Mouse (Mus musculus) limb, embryonic 15.5 days (tissue): ENCODE measurements around the gene Rasgrf2. TPM values are rescaled to one million over a fixed set of nuclear protein-coding genes. Genes with fewer than 3 reads are reported as not detected.

Experiments
- ATAC-seq: fragments of 200-750 bp; cut with Nextera tagmentation; 2 replicates; pipeline ENCODE4 v1.8.0; 2017; ENCODE audit warnings: low read depth, moderate TSS enrichment; ENCODE audit not compliant: insufficient number of reproducible peaks, low FRiP score, low TSS enrichment
- H3K27ac ChIP-seq: fragments of 300-500 bp; sonication (generic); 2 replicates; pipeline ENCODE4 v1.5.1; 2015; ENCODE audit warnings: moderate library complexity, mild to moderate bottlenecking, inconsistent platforms
- H3K27me3 ChIP-seq: fragments of 300-500 bp; sonication (generic); 2 replicates; pipeline ENCODE4 v1.6.1; 2015; ENCODE audit warnings: inconsistent platforms
- H3K36me3 ChIP-seq: fragments of 300-500 bp; sonication (generic); 2 replicates; pipeline ENCODE4 v1.6.1; 2015; ENCODE audit warnings: inconsistent platforms
- H3K4me1 ChIP-seq: fragments of 300-500 bp; sonication (generic); 2 replicates; pipeline ENCODE4 v1.6.1; 2015; ENCODE audit warnings: inconsistent platforms
- H3K4me2 ChIP-seq: fragments of 300-500 bp; sonication (generic); 2 replicates; pipeline ENCODE4 v1.6.1; 2015; ENCODE audit warnings: mild to moderate bottlenecking, inconsistent platforms
- H3K4me3 ChIP-seq: fragments of 300-500 bp; sonication (generic); 2 replicates; pipeline ENCODE4 v1.5.1; 2015; ENCODE audit warnings: mild to moderate bottlenecking, inconsistent platforms
- H3K9ac ChIP-seq: fragments of 300-500 bp; sonication (generic); 2 replicates; pipeline ENCODE4 v1.6.1; 2015; ENCODE audit warnings: inconsistent platforms
- H3K9me3 ChIP-seq: fragments of 300-500 bp; sonication (generic); 2 replicates; pipeline ENCODE4 v1.6.1; 2016; ENCODE audit warnings: inconsistent platforms
- WGBS: fragments of 180-500 bp; shearing (Covaris S2); methylation state at CpG from one replicate; pipeline ENCODE4 v1.1.7; 2015; 5-methylcytosine and 5-hydroxymethylcytosine counted together
- polyA plus RNA-seq: library from polyadenylated mRNA; unstranded; fragments of >200 nt; fragmentation: Nextera tagmentation; extraction: Ambion mirVana; gene quantifications from 2 replicates; pipeline ENCODE4 v1.2.1, GENCODE M21; 2015

Gene Rasgrf2
- polyA plus RNA-seq, 1 experiment from 2014 or later: 0.24 TPM

DNA sequence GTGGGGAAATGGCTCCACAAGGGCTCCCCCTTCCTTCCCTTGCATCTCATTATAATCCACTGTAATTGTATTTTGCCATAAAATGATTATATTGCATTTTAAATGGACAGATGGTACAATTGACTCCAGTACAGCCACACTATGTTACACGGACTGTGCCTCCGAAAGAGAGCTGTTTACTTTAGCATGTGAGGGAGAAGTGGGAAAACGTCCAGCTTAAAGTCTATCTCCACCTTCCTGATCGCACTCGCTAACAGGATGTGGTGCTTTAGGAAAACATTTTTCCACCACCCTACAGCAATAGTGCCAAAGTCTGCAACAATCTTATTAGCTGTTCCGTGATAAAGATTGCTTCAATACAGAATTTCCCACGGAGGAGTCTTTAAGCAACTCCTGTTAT, 27.2 kb downstream of the Rasgrf2 start:
- no peaks in the 10 kb centered on the region for H3K36me3 ChIP-seq
- no peak overlapping the region for H3K4me2 ChIP-seq
- no peaks in the 10 kb centered on the region for H3K9me3 ChIP-seq
- WGBS: 50% methylated on average over 7 of the region's 7 CpGs
- H3K4me1 ChIP-seq: no peaks in the 10 kb centered on the region
- no peak overlapping the region for H3K27ac ChIP-seq
- H3K4me3 ChIP-seq: no peak overlapping the region
- no peaks in the 10 kb centered on the region for H3K27me3 ChIP-seq
- ATAC-seq: no peak
- H3K9ac ChIP-seq: no peak overlapping the region

DNA sequence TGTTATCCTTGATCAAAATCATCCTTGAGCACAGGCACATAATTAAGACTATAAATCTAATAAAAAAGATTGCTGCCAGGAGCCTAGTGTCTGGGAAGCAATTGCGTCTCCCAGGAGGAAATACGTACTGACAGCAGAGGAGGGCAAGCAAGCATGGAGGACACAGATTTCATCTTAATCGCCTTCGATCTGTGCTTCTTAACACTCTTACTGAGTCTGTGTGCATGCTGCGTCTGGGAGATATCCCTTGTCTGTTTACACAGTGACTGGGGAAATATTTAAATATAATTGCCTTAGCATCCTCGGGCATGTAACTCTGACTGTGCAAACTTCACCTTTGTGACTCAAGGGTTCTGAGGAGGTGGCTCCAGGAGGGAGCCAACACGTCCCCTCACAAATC, 33.0 kb downstream of the Rasgrf2 start:
- Histone ChIP-seq H3K9me3 (no peaks in the 10 kb centered on the region), H3K27me3 (no peaks in the 10 kb centered on the region), H3K4me1 (no peaks in the 10 kb centered on the region), H3K27ac (no peak overlapping the region), H3K4me2 (no peak overlapping the region), H3K36me3 (no peaks in the 10 kb centered on the region), H3K4me3 (no peak overlapping the region), H3K9ac (no peak overlapping the region)
- ATAC-seq: no peak
- 67% methylated on average over 7 of the region's 7 CpGs for WGBS

DNA sequence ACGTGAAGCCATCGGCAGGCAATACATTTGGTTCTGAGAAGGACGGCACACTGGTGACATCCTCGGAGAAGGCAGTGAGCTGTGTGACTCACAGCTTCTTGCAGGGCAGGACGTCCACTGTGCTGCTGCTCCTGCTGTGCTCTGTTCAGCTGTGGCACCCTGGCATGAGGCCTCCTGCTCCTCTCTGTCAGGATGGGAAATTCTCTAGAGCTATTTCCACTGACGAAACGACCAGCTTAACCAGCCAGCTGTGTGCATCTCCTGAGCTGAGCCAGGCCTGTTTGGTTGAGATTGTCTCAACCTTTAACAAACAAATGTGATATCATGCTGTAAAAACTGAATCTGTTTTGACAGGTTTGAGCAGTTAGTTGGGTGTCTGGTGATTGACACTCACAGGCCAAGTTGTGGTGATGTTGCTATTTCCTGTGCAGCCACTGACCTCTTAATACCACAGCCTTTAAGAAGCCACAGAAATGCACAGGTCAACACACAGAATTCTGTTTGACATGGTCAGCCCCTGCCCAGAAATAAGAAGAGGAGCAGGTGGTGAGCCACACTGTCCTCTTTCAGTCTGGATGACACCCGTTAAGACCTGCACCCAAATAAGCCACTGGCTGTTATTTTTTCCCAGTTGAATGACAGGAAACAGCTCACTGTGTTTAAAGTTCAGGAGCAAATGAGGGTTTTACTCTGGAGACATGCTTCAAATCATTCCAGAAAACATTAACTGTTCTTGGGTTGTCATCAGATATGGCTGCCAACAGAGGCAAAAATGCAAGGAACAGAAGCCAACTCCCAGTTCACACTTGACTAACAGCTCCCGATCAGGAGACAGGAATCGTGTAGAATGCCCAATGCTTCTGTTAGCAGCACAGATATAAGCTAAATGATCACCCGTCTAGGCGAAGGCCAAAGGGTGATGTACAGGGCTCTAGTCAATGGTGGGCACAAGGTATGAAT, 36.0 kb downstream of the Rasgrf2 start:
- Histone ChIP-seq H3K4me3 (no peak overlapping the region), H3K9me3 (no peaks in the 10 kb centered on the region), H3K4me1 (no peaks in the 10 kb centered on the region), H3K27me3 (no peaks in the 10 kb centered on the region), H3K4me2 (no peak overlapping the region), H3K36me3 (no peaks in the 10 kb centered on the region), H3K27ac (no peak overlapping the region), H3K9ac (no peak overlapping the region)
- 64% methylated on average over 12 of the region's 12 CpGs for WGBS
- no peak for ATAC-seq

DNA sequence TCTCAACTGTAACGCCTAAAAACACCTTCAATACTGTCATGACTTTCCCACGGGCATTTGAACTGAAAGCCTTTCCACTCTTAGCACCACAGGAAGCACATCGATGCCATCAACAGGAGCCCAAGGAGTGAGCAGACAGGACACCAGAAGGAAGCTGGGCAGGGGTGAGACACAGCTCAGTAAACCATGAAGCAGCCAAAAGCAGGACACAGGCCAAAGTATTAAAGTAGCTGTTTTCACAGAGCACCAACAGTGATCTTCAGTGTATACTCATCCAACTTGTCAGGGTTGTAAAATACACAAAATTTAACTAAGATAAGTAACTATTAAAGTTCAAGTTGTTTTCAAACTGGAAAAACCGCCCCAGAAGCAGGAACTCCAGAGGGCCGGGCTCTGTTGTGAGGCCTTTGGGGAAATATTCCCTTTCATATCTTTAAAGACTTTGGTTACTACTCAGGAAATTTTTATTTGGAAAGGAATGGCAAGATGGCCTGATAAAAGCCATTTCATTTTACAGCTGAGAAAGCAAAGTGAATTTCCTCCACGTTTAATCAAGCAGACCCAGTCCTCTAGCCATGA, 37.7 kb downstream of the Rasgrf2 start:
- H3K4me3 ChIP-seq: no peak overlapping the region
- WGBS: 74% methylated on average over 6 of the region's 6 CpGs
- H3K4me2 ChIP-seq: no peak overlapping the region
- ATAC-seq: no peak
- no peaks in the 10 kb centered on the region for H3K4me1 ChIP-seq
- H3K36me3 ChIP-seq: no peaks in the 10 kb centered on the region
- no peaks in the 10 kb centered on the region for H3K9me3 ChIP-seq
- no peak overlapping the region for H3K9ac ChIP-seq
- no peaks in the 10 kb centered on the region for H3K27me3 ChIP-seq
- H3K27ac ChIP-seq: no peak overlapping the region

DNA sequence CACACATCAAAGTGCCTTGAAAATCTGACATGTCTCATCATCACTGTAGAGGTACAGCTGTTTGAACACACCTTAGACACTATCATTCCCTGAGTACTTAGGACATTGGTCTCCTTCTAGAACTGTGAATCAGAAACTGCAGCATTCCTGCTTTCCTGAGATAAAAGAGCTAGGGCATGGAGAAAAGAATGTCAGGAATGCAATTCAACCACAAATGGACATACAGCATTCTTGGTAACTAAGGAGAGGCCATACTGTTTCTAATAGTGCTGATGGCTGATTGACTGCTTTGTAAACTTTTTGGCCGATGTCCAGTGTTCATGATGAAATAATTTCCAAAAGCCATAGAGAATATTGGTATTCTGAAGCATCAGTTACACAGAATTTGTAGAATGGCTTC, 58.3 kb downstream of the Rasgrf2 start:
- Histone ChIP-seq H3K9me3 (no peaks in the 10 kb centered on the region), H3K4me2 (no peak overlapping the region), H3K4me3 (no peak overlapping the region), H3K27ac (no peak overlapping the region), H3K9ac (no peak overlapping the region), H3K36me3 (no peaks in the 10 kb centered on the region), H3K27me3 (no peaks in the 10 kb centered on the region), H3K4me1 (no peaks in the 10 kb centered on the region)
- WGBS: 77% methylated on average over 1 of the region's 1 CpGs
- ATAC-seq: no peak

DNA sequence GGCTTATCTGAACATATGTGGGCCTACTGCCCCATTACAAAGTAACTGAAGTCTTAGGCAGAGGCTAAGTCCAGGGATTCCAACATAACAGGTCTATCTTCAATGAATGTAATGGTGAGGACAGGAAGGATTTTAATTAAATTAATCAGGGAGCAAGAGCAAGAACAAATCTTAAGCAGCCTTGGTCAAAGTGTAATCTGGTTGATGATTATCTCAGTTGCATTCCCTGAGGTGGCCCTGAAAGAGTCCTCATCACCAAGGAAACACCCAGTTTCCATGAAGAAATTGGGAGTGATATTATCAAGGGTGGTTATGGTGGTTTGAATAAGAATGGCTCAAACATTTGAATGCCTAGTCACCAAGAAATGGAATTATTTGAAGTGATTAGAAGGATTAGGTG, 62.8 kb downstream of the Rasgrf2 start:
- Histone ChIP-seq H3K9me3 (no peaks in the 10 kb centered on the region), H3K4me1 (no peaks in the 10 kb centered on the region), H3K36me3 (no peaks in the 10 kb centered on the region), H3K27me3 (no peaks in the 10 kb centered on the region), H3K4me2 (no peak overlapping the region), H3K27ac (no peak overlapping the region), H3K9ac (no peak overlapping the region), H3K4me3 (no peak overlapping the region)
- ATAC-seq: no peak

DNA sequence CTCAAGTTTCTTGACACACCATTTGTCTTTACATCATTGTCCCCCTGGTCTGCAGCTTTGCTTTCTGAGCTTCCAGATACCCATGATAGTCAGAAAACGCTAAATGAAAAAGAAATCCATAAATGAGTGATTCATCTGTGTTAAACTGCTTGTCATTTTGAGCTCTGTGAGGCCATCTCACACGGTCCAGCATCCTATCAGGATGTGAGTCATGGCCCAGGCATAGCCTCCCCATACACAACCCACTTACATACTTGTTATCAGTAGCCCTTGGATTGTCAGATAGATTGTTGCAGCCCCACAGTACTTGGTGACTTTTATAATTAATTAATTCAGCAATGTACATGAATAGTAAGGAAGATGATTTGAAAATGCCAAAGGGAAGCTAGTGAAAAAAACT, 63.6 kb downstream of the Rasgrf2 start:
- no peak overlapping the region for H3K4me2 ChIP-seq
- no peak overlapping the region for H3K27ac ChIP-seq
- no peaks in the 10 kb centered on the region for H3K4me1 ChIP-seq
- H3K9ac ChIP-seq: no peak overlapping the region
- H3K9me3 ChIP-seq: no peaks in the 10 kb centered on the region
- WGBS: 74% methylated on average over 2 of the region's 2 CpGs
- ATAC-seq: no peak
- H3K27me3 ChIP-seq: no peaks in the 10 kb centered on the region
- no peak overlapping the region for H3K4me3 ChIP-seq
- H3K36me3 ChIP-seq: no peaks in the 10 kb centered on the region

DNA sequence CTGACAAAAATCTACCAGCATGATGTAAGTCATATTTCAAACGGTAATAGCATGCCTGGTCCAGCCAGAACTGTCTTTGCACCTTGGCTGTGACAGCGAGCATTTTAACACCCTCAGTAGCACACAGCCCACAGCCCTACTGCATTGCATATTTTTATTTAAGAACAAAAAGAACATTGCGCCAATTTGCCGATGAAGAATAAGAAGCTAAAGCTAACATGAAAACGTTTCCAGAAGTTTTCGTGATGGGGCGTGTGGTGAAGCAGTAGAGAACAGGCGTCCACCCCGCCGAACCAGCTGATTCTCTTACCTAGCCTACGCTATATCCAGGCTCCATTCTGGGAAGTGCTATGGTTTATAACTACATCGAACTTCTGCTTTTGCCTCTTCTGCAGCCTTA, 77.7 kb downstream of the Rasgrf2 start:
- Histone ChIP-seq H3K36me3 (no peaks in the 10 kb centered on the region), H3K4me2 (no peak overlapping the region), H3K4me3 (no peak overlapping the region), H3K27ac (no peak overlapping the region), H3K9ac (no peak overlapping the region), H3K27me3 (no peaks in the 10 kb centered on the region), H3K9me3 (no peaks in the 10 kb centered on the region), H3K4me1 (no peaks in the 10 kb centered on the region)
- 91% methylated on average over 12 of the region's 12 CpGs for WGBS
- ATAC-seq: no peak

DNA sequence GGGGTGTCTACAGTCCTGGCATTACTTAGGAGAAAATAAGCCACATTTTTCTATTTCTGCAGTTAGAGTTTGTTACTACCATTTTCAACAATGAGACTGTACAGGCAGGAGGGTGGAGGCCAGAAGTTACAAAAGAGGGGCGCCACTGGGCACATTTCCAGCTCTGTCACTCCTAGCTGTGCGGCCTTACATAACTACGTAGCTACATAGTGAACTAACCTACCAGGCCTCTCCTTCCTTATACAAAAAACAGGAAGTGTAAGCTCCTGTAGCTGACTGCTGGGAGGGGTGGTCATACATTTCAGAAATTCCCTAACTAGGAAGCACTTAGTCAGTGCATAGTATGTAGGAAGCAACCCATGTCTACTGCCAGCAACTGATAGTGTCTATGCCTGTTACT, 78.5 kb downstream of the Rasgrf2 start:
- Histone ChIP-seq H3K4me1 (no peaks in the 10 kb centered on the region), H3K9me3 (no peaks in the 10 kb centered on the region), H3K4me3 (no peak overlapping the region), H3K27me3 (no peaks in the 10 kb centered on the region), H3K9ac (no peak overlapping the region), H3K27ac (no peak overlapping the region), H3K36me3 (no peaks in the 10 kb centered on the region), H3K4me2 (no peak overlapping the region)
- 73% methylated on average over 3 of the region's 3 CpGs for WGBS
- no peak for ATAC-seq

DNA sequence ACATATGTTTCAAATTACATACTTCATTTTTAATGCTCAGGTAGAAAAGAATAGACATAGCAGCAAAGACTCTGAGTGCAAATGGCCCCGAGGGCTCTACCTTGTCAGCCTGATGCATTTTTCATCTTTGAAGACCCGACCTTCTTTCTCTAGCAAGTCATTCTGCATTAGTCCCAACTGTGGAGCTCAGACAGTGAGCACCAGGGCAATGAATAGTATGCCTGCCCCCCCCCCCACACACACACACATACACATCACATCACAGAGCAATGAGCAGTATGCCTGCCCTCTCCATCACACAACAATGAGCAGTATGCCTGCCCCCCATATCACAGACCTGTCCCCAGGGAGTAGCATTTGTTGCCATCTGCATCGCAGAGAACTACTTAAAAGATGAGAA, 80.2 kb downstream of the Rasgrf2 start:
- H3K36me3 ChIP-seq: no peaks in the 10 kb centered on the region
- no peak overlapping the region for H3K9ac ChIP-seq
- no peak overlapping the region for H3K4me2 ChIP-seq
- 38% methylated on average over 3 of the region's 3 CpGs for WGBS
- H3K9me3 ChIP-seq: no peaks in the 10 kb centered on the region
- no peak for ATAC-seq
- no peak overlapping the region for H3K4me3 ChIP-seq
- no peak overlapping the region for H3K27ac ChIP-seq
- no peaks in the 10 kb centered on the region for H3K4me1 ChIP-seq
- no peaks in the 10 kb centered on the region for H3K27me3 ChIP-seq

DNA sequence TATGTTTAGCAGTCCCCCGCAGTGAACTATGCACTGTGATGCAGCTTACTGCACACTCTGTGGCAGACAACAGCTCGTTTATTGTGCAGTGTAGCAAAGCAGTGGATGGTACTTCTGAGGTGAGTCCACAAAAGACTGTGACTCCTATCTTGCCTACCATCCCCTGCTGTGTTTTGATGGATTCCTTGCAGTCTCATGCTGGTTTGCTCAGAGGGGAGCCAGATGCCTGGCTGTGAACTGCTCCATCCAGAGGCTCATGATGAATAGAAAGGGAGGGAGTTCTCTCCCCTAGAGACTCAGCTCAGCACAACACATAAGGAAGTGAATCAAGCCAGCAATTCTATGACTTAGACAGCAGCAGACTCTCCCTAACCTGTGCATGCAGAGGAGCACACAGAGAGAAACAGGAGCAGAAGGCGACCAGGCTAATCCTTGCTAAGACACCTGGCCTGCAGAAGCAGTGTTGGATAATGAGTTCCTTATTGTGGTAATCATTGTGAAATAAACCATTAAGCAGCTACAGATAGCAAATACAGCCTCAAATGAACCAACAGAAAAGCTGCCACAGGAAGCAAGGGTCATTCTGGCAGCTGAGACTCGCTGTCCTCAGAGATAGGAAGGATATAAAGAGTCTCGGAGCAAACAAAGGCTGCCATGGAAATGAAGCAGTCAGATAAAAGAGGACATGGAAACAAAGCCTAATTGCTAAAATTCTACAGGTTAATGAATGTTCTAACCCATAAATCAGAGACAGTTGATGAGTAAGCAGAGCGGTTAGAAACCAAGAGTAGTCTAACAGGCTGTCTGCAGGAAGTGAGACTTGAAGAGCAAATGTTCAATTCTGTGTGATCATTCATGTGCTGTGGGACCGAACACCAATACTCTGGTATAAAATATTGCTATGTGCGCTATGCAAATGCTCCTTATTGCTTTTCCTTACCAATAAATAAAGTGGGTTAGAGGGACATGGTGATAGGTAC, 89.6 kb downstream of the Rasgrf2 start:
- H3K9ac ChIP-seq: no peak overlapping the region
- no peak for ATAC-seq
- H3K9me3 ChIP-seq: no peaks in the 10 kb centered on the region
- 54% methylated on average over 8 of the region's 8 CpGs for WGBS
- H3K36me3 ChIP-seq: no peaks in the 10 kb centered on the region
- H3K4me3 ChIP-seq: no peak overlapping the region
- no peaks in the 10 kb centered on the region for H3K27me3 ChIP-seq
- H3K27ac ChIP-seq: no peak overlapping the region
- no peaks in the 10 kb centered on the region for H3K4me1 ChIP-seq
- H3K4me2 ChIP-seq: no peak overlapping the region
